Mouse (Mus musculus) hindbrain, postnatal 0 days (tissue): Measurements from ENCODE around the gene Dnmbp. TPM values are rescaled to one million over a fixed set of nuclear protein-coding genes. Genes with fewer than 3 reads are reported as not detected.

ENCODE experiments used
- ATAC-seq: fragments of 200-750 bp; cut with Nextera tagmentation; 2 replicates; pipeline ENCODE4 v1.8.0; 2017; ENCODE audit warnings: mild to moderate bottlenecking, moderate TSS enrichment, moderate library complexity
- DNase-seq: peaks from one replicate; pipeline ENCODE4 v3.0.0-alpha.2; 2015; ENCODE audit warnings: low spot score
- H3K27ac ChIP-seq: fragments of 300-500 bp; sonication (generic); 2 replicates; pipeline ENCODE4 v1.5.1; 2014; ENCODE audit warnings: mild to moderate bottlenecking
- H3K27me3 ChIP-seq: fragments of 300-500 bp; sonication (generic); 2 replicates; pipeline ENCODE4 v1.6.1; 2014; ENCODE audit warnings: low read length, mixed read lengths; ENCODE audit not compliant: insufficient read depth
- H3K36me3 ChIP-seq: fragments of 300-500 bp; sonication (generic); 2 replicates; pipeline ENCODE4 v1.6.1; 2014; ENCODE audit warnings: low read length, mixed read lengths; ENCODE audit not compliant: insufficient read depth
- H3K4me1 ChIP-seq: fragments of 300-500 bp; sonication (generic); 2 replicates; pipeline ENCODE4 v1.6.1; 2014; ENCODE audit warnings: antibody characterized with exemption, low read length, mixed read lengths; ENCODE audit not compliant: insufficient read depth
- H3K4me2 ChIP-seq: fragments of 300-500 bp; sonication (generic); 2 replicates; pipeline ENCODE4 v1.6.1; 2014; ENCODE audit warnings: low read depth, mild to moderate bottlenecking, low read length, moderate library complexity, mixed read lengths
- H3K4me3 ChIP-seq: fragments of 300-500 bp; sonication (generic); 2 replicates; pipeline ENCODE4 v1.5.1; 2014; ENCODE audit warnings: low read length
- H3K9ac ChIP-seq: fragments of 300-500 bp; sonication (generic); replicated peaks from 2 replicates; pipeline ENCODE4 v1.6.1; 2014; ENCODE audit warnings: mild to moderate bottlenecking, low read length, moderate library complexity, mixed read lengths
- H3K9me3 ChIP-seq: fragments of 300-500 bp; sonication (generic); 2 replicates; pipeline ENCODE4 v1.6.1; 2016; ENCODE audit warnings: low read length, mixed read lengths
- CTCF ChIP-seq: IDR thresholded peaks from 2 replicates; pipeline ENCODE4 v1.5.1; 2016; ENCODE audit warnings: antibody characterized with exemption, control low read depth, low read depth
- WGBS: fragments of 180-500 bp; shearing (Covaris S2); extraction: QIAGEN DNeasy Blood & Tissue Kit; methylation state at CpG from one replicate; pipeline ENCODE4 v1.1.7; 2014; 5-methylcytosine and 5-hydroxymethylcytosine counted together
- polyA plus RNA-seq: library from polyadenylated mRNA; unstranded; fragments of >200 nt; fragmentation: Nextera tagmentation; extraction: Ambion mirVana; gene quantifications from 2 replicates; pipeline ENCODE4 v1.2.1, GENCODE M21; 2015
- total RNA-seq: library from RNA; depleted of rRNA; stranded (reverse); fragments of >200 nt; gene quantifications from 2 replicates; pipeline ENCODE4 v1.2.3, GENCODE M21; 2014; rRNA removed

Gene Dnmbp
- total RNA-seq (12.8 and 13.3 TPM in 2 replicates), polyA plus RNA-seq (6.5 and 7.1 TPM in 2 replicates)

- Histone ChIP-seq H3K9ac (peak within 1 kb of the TSS; percentile 77), H3K27me3 (no peaks in the 10 kb centered on the region), H3K4me3 (peak within 1 kb of the TSS; percentile 77), H3K27ac (peak within 1 kb of the TSS; percentile 73; the same call in 1 of the 2 replicates), H3K36me3 (no peaks in the 10 kb centered on the region), H3K4me2 (peak within 1 kb of the TSS; percentile 76), H3K4me1 (no peaks in the 10 kb centered on the region), H3K9me3 (no peaks in the 10 kb centered on the region)
- WGBS: 5% methylated on average over 55 of the region's 94 CpGs
- DNase-seq (peak; percentile 87), ATAC-seq (peak; percentile 94)
- peak; percentile 67 for TF ChIP-seq CTCF
Observed at GRCm38 (mm10) chr19:43939769-43940689, at the start of gene Dnmbp. TSS of gene Dnmbp (minus strand) at chr19:43940191.

- no peak within 1 kb of the TSS for H3K9ac ChIP-seq
- no peaks in the 10 kb centered on the region for H3K36me3 ChIP-seq
- no peaks in the 10 kb centered on the region for H3K4me1 ChIP-seq
- DNase-seq (no peak), ATAC-seq (no peak)
- H3K4me3 ChIP-seq: peak within 1 kb of the TSS; percentile 17; the same call in 1 of the 2 replicates
- no peaks in the 10 kb centered on the region for H3K9me3 ChIP-seq
- H3K27ac ChIP-seq: no peak within 1 kb of the TSS
- peak within 1 kb of the TSS; percentile 46 for H3K4me2 ChIP-seq
- TF ChIP-seq CTCF: 0 out of 2 replicates have a peak, but pooled peaks have one; percentile 4
- WGBS: 17% methylated on average over 30 of the region's 30 CpGs
- H3K27me3 ChIP-seq: no peaks in the 10 kb centered on the region
Observed at GRCm38 (mm10) chr19:43986069-43986794, 46.2 kb upstream of the Dnmbp start, which contains the start of gene Cpn1. TSS of gene Cpn1 (minus strand) at chr19:43986556.

- no peaks in the 10 kb centered on the region for H3K27me3 ChIP-seq
- WGBS: 96% methylated on average over 5 of the region's 5 CpGs
- ATAC-seq: no peak
Observed at GRCm38 (mm10) chr19:43981992-43982391, 42.0 kb upstream of the Dnmbp start.

GRCm38 (mm10) chr19:43980711-43981110 is 40.7 kb upstream of the Dnmbp start:
- no peak for TF ChIP-seq CTCF
- Histone ChIP-seq H3K36me3 (no peaks in the 10 kb centered on the region), H3K4me2 (no peak overlapping the region), H3K4me3 (no peak overlapping the region), H3K9ac (no peak overlapping the region), H3K27ac (no peak overlapping the region), H3K9me3 (no peaks in the 10 kb centered on the region), H3K4me1 (no peaks in the 10 kb centered on the region), H3K27me3 (no peaks in the 10 kb centered on the region)
- DNase-seq: no peak
- 94% methylated on average over 17 of the region's 17 CpGs for WGBS
- no peak for ATAC-seq

More at GRCm38 (mm10) chr19:43981992-43982391, 42.0 kb upstream of the Dnmbp start:
- no peaks in the 10 kb centered on the region for H3K4me1 ChIP-seq
- H3K27ac ChIP-seq: no peak overlapping the region
- no peak for TF ChIP-seq CTCF
- no peak overlapping the region for H3K4me3 ChIP-seq
- H3K9ac ChIP-seq: no peak overlapping the region
- no peak overlapping the region for H3K4me2 ChIP-seq
- H3K9me3 ChIP-seq: no peaks in the 10 kb centered on the region
- H3K36me3 ChIP-seq: no peaks in the 10 kb centered on the region
- DNase-seq: no peak

- WGBS: 93% methylated on average over 3 of the region's 3 CpGs
- no peaks in the 10 kb centered on the region for H3K36me3 ChIP-seq
Observed at GRCm38 (mm10) chr19:43977799-43978198, 37.8 kb upstream of the Dnmbp start.

GRCm38 (mm10) chr19:43976661-43977060 is 36.7 kb upstream of the Dnmbp start:
- no peaks in the 10 kb centered on the region for H3K27me3 ChIP-seq
- H3K4me2 ChIP-seq: no peak overlapping the region
- H3K4me1 ChIP-seq: no peaks in the 10 kb centered on the region
- no peak for DNase-seq
- H3K36me3 ChIP-seq: no peaks in the 10 kb centered on the region
- no peak overlapping the region for H3K4me3 ChIP-seq
- H3K9ac ChIP-seq: no peak overlapping the region
- TF ChIP-seq CTCF: no peak
- ATAC-seq: no peak
- no peak overlapping the region for H3K27ac ChIP-seq
- H3K9me3 ChIP-seq: no peaks in the 10 kb centered on the region
- 86% methylated on average over 6 of the region's 6 CpGs for WGBS

More at GRCm38 (mm10) chr19:43977799-43978198, 37.8 kb upstream of the Dnmbp start:
- no peak for TF ChIP-seq CTCF
- ATAC-seq: no peak
- H3K9ac ChIP-seq: no peak overlapping the region
- H3K4me3 ChIP-seq: no peak overlapping the region
- no peaks in the 10 kb centered on the region for H3K9me3 ChIP-seq
- no peak for DNase-seq
- H3K27me3 ChIP-seq: no peaks in the 10 kb centered on the region
- no peak overlapping the region for H3K4me2 ChIP-seq
- H3K4me1 ChIP-seq: no peaks in the 10 kb centered on the region
- no peak overlapping the region for H3K27ac ChIP-seq
